Mouse (Mus musculus) heart, adult 2 months (tissue): ENCODE data around the gene Lrrc34.

Experiments
- CTCF ChIP-seq: fragments of 200-600 bp; IDR thresholded peaks from 2 replicates; pipeline ENCODE4 v1.8.1; 2022; ENCODE audit warnings: antibody characterized with exemption, mild to moderate bottlenecking, moderate library complexity
- EP300 ChIP-seq: fragments of 200-500 bp; IDR thresholded peaks from 2 replicates; pipeline ENCODE4 v1.6.1; 2011; ENCODE audit warnings: low read depth, low read length, control low read depth; ENCODE audit not compliant: insufficient read depth
- POLR2A ChIP-seq: fragments of 200-500 bp; IDR thresholded peaks from 2 replicates; pipeline ENCODE4 v1.6.1; 2011; ENCODE audit warnings: mild to moderate bottlenecking, low read depth, low read length, control low read depth; ENCODE audit not compliant: insufficient read depth

GRCm38 (mm10) chr3:30593719-30594485 is 53.8 kb downstream of the Lrrc34 start:
- no peak for TF ChIP-seq EP300
- peak; percentile 31 for TF ChIP-seq CTCF
- no peak for TF ChIP-seq POLR2A
